Mouse (Mus musculus) CH12.LX (cell line): ENCODE measurements around the gene Vegfb. TPM values are rescaled to one million over a fixed set of nuclear protein-coding genes. Genes with fewer than 3 reads are reported as not detected.

Experiments
- DNase-seq: peaks from one replicate; pipeline ENCODE4 v3.0.0-alpha.2; 2013; ENCODE audit errors: extremely low read depth
- H3K27ac ChIP-seq: 2 replicates; pipeline ENCODE4 v1.5.1; 2012; ENCODE audit warnings: low read depth, mild to moderate bottlenecking, control low read depth, moderate library complexity; ENCODE audit not compliant: insufficient read depth
- H3K27me3 ChIP-seq: replicated peaks from 2 replicates; pipeline ENCODE3; 2012; ENCODE audit warnings: inconsistent platforms
- H3K36me3 ChIP-seq, 2 experiments: replicated peaks in 1 of 2; 2 replicates each; pipeline versions ENCODE3 to v1.6.1; 2012; ENCODE audit warnings: inconsistent platforms in 1 of 2, low read length in 1 of 2, mild to moderate bottlenecking in 1 of 2, mixed read lengths in 1 of 2, moderate library complexity in 1 of 2; ENCODE audit not compliant: control insufficient read depth in 1 of 2, insufficient read depth in 1 of 2
- H3K4me1 ChIP-seq, 2 experiments: 2 replicates each; pipeline ENCODE4 v1.6.1; 2012; ENCODE audit warnings: inconsistent platforms in 1 of 2, moderate library complexity in 1 of 2; ENCODE audit not compliant: insufficient read depth in 2 of 2, control insufficient read depth in 1 of 2
- H3K4me2 ChIP-seq: 2 replicates; pipeline ENCODE4 v1.6.1; 2012; ENCODE audit warnings: low read depth, mild to moderate bottlenecking, control low read depth; ENCODE audit not compliant: poor library complexity, insufficient read depth, severe bottlenecking
- H3K4me3 ChIP-seq, 3 experiments: fragments of 150-350 bp in 1 of 3; sonication (generic) in 1 of 3; replicated peaks in 1 of 3; 2 replicates each; pipeline versions ENCODE3 to v1.5.1; 2011 to 2012; ENCODE audit warnings: low read depth in 2 of 3, low read length in 2 of 3, mild to moderate bottlenecking in 2 of 3, moderate library complexity in 2 of 3, control low read depth in 1 of 3, improper control_type of control experiment in 1 of 3, inconsistent platforms in 1 of 3, mixed read lengths in 1 of 3; ENCODE audit not compliant: poor library complexity in 1 of 3
- H3K79me2 ChIP-seq: replicated peaks from 2 replicates; pipeline ENCODE4 v1.6.1; 2012; ENCODE audit warnings: mild to moderate bottlenecking, moderate library complexity; ENCODE audit not compliant: control insufficient read depth, poor library complexity, insufficient read depth, severe bottlenecking; ENCODE audit errors: extremely low read depth
- H3K9ac ChIP-seq: 2 replicates; pipeline ENCODE4 v1.6.1; 2012; ENCODE audit warnings: low read depth, mild to moderate bottlenecking, control low read depth, moderate library complexity; ENCODE audit not compliant: insufficient read depth
- H3K9me3 ChIP-seq: replicated peaks from 2 replicates; pipeline ENCODE3; 2012; ENCODE audit warnings: low read length, inconsistent platforms, mixed read lengths
- BHLHE40 ChIP-seq: IDR thresholded peaks from 2 replicates; pipeline ENCODE4 v1.6.1; 2011; ENCODE audit warnings: mild to moderate bottlenecking, low read depth, low read length, improper control_type of control experiment
- CHD1 ChIP-seq: IDR thresholded peaks from 2 replicates; pipeline ENCODE4 v1.6.1; 2012; ENCODE audit warnings: low read depth, low read length, improper control_type of control experiment, inconsistent platforms
- CHD2 ChIP-seq: IDR thresholded peaks from 2 replicates; pipeline ENCODE4 v1.6.1; 2011; ENCODE audit warnings: low read length, improper control_type of control experiment
- CTCF ChIP-seq, 2 experiments: IDR thresholded peaks in 1 of 2; conservative IDR thresholded peaks in 1 of 2; 2 replicates each; pipeline ENCODE4 v1.5.1; 2011 to 2012; ENCODE audit warnings: low read depth in 2 of 2, low read length in 2 of 2, improper control_type of control experiment in 1 of 2, inconsistent platforms in 1 of 2, mild to moderate bottlenecking in 1 of 2, moderate library complexity in 1 of 2
- ETS1 ChIP-seq: conservative IDR thresholded peaks from 2 replicates; pipeline ENCODE4 v1.6.1; 2012; ENCODE audit warnings: low read depth, mild to moderate bottlenecking, inconsistent platforms, low read length, improper control_type of control experiment, moderate library complexity
- HCFC1 ChIP-seq: IDR thresholded peaks from 2 replicates; pipeline ENCODE4 v1.6.1; 2012; ENCODE audit warnings: low read depth, mild to moderate bottlenecking, inconsistent platforms, low read length, improper control_type of control experiment
- JUND ChIP-seq: conservative IDR thresholded peaks from 2 replicates; pipeline ENCODE4 v1.6.1; 2011; ENCODE audit warnings: low read depth, low read length, improper control_type of control experiment
- MAX ChIP-seq: IDR thresholded peaks from 2 replicates; pipeline ENCODE4 v1.6.1; 2011; ENCODE audit warnings: low read length, improper control_type of control experiment
- MXI1 ChIP-seq: IDR thresholded peaks from 2 replicates; pipeline ENCODE4 v1.6.1; 2011; ENCODE audit warnings: mild to moderate bottlenecking, low read depth, low read length, improper control_type of control experiment
- MYC ChIP-seq: IDR thresholded peaks from 2 replicates; pipeline ENCODE4 v1.6.1; 2011; ENCODE audit warnings: low read depth, mild to moderate bottlenecking, improper control_type of control experiment, low read length
- NELFE ChIP-seq: IDR thresholded peaks from 2 replicates; pipeline ENCODE4 v1.6.1; 2011; ENCODE audit warnings: low read depth, low read length, improper control_type of control experiment
- NRF1 ChIP-seq: IDR thresholded peaks from 2 replicates; pipeline ENCODE4 v1.6.1; 2014; ENCODE audit warnings: low read depth, mild to moderate bottlenecking, inconsistent platforms, low read length, improper control_type of control experiment, moderate library complexity
- PAX5 ChIP-seq: IDR thresholded peaks from 2 replicates; pipeline ENCODE4 v1.6.1; 2012; ENCODE audit warnings: low read length, inconsistent platforms, mixed read lengths
- POLR2AphosphoS2 ChIP-seq: IDR thresholded peaks from 2 replicates; pipeline ENCODE4 v1.6.1; 2011; ENCODE audit warnings: low read depth, low read length, improper control_type of control experiment
- RCOR1 ChIP-seq: conservative IDR thresholded peaks from 2 replicates; pipeline ENCODE4 v1.6.1; 2012; ENCODE audit warnings: low read depth, mild to moderate bottlenecking, inconsistent platforms, low read length, improper control_type of control experiment
- SMC3 ChIP-seq: IDR thresholded peaks from 2 replicates; pipeline ENCODE4 v1.6.1; 2011; ENCODE audit warnings: low read depth, low read length, improper control_type of control experiment
- TBP ChIP-seq: conservative IDR thresholded peaks from 2 replicates; pipeline ENCODE4 v1.6.1; 2011; ENCODE audit warnings: low read depth, low read length, improper control_type of control experiment
- TCF12 ChIP-seq: IDR thresholded peaks from 2 replicates; pipeline ENCODE4 v1.6.1; 2014; ENCODE audit warnings: low read depth, mild to moderate bottlenecking, inconsistent platforms, low read length, improper control_type of control experiment
- UBTF ChIP-seq: IDR thresholded peaks from 2 replicates; pipeline ENCODE4 v1.6.1; 2012; ENCODE audit warnings: low read depth, mild to moderate bottlenecking, inconsistent platforms, low read length, improper control_type of control experiment, moderate library complexity
- ZC3H11A ChIP-seq: IDR thresholded peaks from 2 replicates; pipeline ENCODE4 v1.6.1; 2012; ENCODE audit warnings: low read depth, mild to moderate bottlenecking, inconsistent platforms, low read length, improper control_type of control experiment
- ZNF384 ChIP-seq: IDR thresholded peaks from 2 replicates; pipeline ENCODE4 v1.6.1; 2012; ENCODE audit warnings: low read depth, low read length, improper control_type of control experiment, inconsistent platforms
- dilution Hi-C: fragments of 300-500 bp; cut with MboI; formaldehyde crosslinking; loops from 2 replicates; pipeline ENCODE4 v1.14.3; 2020; ENCODE audit warnings: low sequenced_read_pairs; ENCODE audit not compliant: extremely low pct_unique_long_range_greater_than_20kb, extremely low pct_ligation_motif_present
- in situ Hi-C: fragments of 300-500 bp; cut with MboI; formaldehyde crosslinking; loops from 3 replicates; pipeline ENCODE4 v1.14.3; 2019; ENCODE audit warnings: low sequenced_read_pairs, low pct_ligation_motif_present, low pct_unique_long_range_greater_than_20kb, mixed read lengths
- polyA plus RNA-seq: library from polyadenylated mRNA; unstranded; fragments of >175 nt; gene quantifications from 2 replicates; pipeline ENCODE4 v1.2.1, GENCODE M21; 2012; ENCODE audit warnings: low read depth; ENCODE audit not compliant: insufficient read length
- total RNA-seq, 2 experiments: library from RNA; depleted of rRNA; stranded (reverse); fragments of 300-350 nt in 1 of 2; fragments of >200 nt in 1 of 2; gene quantifications; 2 replicates each; pipeline ENCODE4 v1.2.3; 2012 to 2014

Vegfb gene
- total and polyA plus RNA-seq, 3 experiments, result 3.2 to 35.1 (median 13.2) TPM

GRCm38 (mm10) chr19:6985951-6986708 lies 1.3 kb downstream of the Vegfb start (continued):
- TF ChIP-seq CHD1 (no peak), PAX5 (no peak), MAX (no peak)

DNA sequence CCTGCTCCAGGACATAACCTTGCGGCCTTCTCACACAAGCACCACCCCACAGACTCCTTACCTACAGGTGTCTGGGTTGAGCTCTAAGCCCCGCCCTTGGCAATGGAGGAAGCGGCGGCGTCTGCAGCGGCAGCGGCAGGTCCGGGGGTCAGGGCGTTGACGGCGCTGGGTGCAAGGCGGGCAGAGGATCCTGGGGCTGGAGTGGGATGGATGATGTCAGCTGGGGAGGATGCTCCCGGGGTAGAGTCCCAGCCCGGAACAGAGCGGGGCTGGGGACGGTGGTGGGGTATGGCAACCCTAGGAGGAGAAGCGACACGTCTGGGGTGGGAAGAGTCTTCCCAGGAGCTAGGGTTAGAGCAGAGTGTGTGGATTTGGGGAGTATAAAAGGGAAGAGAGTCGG lies 2.2 kb downstream of the Vegfb start:
- peaks cover 11 to 32% of the 10 kb centered on the region in 2 experiments for H3K4me1 ChIP-seq
- no peak overlapping the region for H3K4me2 ChIP-seq
- no peaks in the 10 kb centered on the region for H3K79me2 ChIP-seq
- DNase-seq, result no peak
- in situ Hi-C loops (no loop called here), dilution Hi-C loops (no loop called here)
- TF ChIP-seq SMC3 (no peak), ZC3H11A (no peak), POLR2AphosphoS2 (no peak), CTCF (conservative IDR thresholded peaks at IDR 0.05 in 1 of 2, IDR thresholded peaks at IDR 0.05 in 1 of 2; ENCODE audit: low read depth in 2 of 2, low read length in 2 of 2) (no peak), RCOR1 (no peak), NELFE (no peak), JUND (no peak), TCF12 (no peak), PAX5 (no peak), MYC (no peak), MXI1 (no peak), HCFC1 (no peak), NRF1 (no peak)
- no peak overlapping the region for H3K9ac ChIP-seq
- no peaks in the 10 kb centered on the region for H3K9me3 ChIP-seq
- H3K27ac ChIP-seq, result no peak overlapping the region
- H3K27me3 ChIP-seq, result no peaks in the 10 kb centered on the region
- H3K36me3 ChIP-seq, result peaks cover 15 to 50% of the 10 kb centered on the region in 2 experiments
- H3K4me3 ChIP-seq, result no peak overlapping the region

DNA sequence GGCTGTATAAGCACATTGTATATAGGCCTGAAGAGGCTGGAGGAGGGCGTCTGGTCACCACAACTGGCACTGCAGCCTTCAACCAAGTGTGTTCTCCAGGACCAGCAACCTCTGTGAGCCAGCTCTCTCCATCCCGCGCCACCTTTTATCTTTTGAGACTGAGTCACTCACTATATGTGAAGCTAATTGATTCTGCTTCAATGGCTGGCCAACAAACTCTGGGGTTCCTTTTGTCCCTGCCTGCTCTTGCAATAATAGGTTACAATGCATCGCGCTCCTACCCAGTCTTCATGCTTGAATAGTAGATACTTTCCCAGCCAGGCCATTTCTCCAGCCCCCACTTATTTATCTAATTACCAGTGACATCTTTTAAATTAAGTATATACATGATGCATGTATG lies 3.8 kb downstream of the Vegfb start:
- Histone ChIP-seq H3K4me2 (no peak overlapping the region), H3K9me3 (no peaks in the 10 kb centered on the region), H3K4me1 (peaks cover 12 to 39% of the 10 kb centered on the region in 2 experiments), H3K27ac (no peak overlapping the region), H3K36me3 (peaks cover 15 to 45% of the 10 kb centered on the region in 2 experiments), H3K4me3 (no peak overlapping the region), H3K79me2 (peaks cover 2% of the 10 kb centered on the region; the same call in 1 of the 2 replicates), H3K9ac (no peak overlapping the region), H3K27me3 (no peaks in the 10 kb centered on the region)
- no peak for DNase-seq
- in situ Hi-C loops (no loop called here), dilution Hi-C loops (no loop called here)
- no peak for TF ChIP-seq MAX
- TF ChIP-seq UBTF, result no peak
- no peak for TF ChIP-seq PAX5
- TF ChIP-seq BHLHE40, result no peak
- no peak for TF ChIP-seq TCF12
- no peak for TF ChIP-seq ETS1
- TF ChIP-seq TBP, result no peak
- TF ChIP-seq CTCF (conservative IDR thresholded peaks at IDR 0.05 in 1 of 2, IDR thresholded peaks at IDR 0.05 in 1 of 2; ENCODE audit: low read depth in 2 of 2, low read length in 2 of 2), result no peak
- TF ChIP-seq ZNF384, result no peak
- TF ChIP-seq CHD2, result no peak
- no peak for TF ChIP-seq MXI1
